Mouse (Mus musculus): ENCODE results near the gene Tle6. TPM values are rescaled to one million over a fixed set of nuclear protein-coding genes. Genes with fewer than 3 reads are reported as not detected.
"Not testable (repeated sequence)": the region's sequence is repeated elsewhere in the genome, so short reads cannot be mapped to it uniquely, and the experiment has no call there.

Tle6 gene
- total RNA-seq (2015; ENCODE audit: low replicate concordance), result 1.7 and 2.7 TPM in 2 replicates
- not detected in 2 replicates for total RNA-seq (2017; ENCODE audit: low replicate concordance)

DNA sequence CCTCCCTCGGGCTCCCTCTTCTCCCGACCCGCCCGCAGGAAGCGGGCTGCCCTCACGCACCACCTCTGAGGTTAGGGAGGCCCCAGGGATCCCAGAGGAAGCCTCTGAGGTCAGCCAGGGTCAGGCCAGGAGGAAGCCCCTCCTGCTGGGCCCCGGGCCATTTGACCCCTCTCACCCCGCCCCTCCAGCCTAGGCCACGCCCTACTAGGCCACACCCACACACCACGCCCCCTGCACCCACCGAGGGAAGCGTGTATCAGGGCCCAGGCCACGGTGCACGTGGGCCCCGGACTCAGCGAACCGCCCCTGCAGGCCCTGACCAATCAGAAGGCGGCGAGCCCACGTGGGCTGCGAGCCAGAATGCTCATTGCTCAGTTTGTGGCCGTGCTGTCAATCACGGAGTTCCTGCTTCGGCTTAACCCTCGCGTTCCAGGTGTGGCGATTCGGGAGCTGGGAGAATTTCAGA is at the start of gene Tle6:
TSS of gene Tle6 (minus strand) at position 336 of the 466 bp plus-strand sequence.
- ATAC-seq (replicated peaks; ENCODE audit: low FRiP score, poor library complexity, severe bottlenecking), result peak; percentile 69

DNA sequence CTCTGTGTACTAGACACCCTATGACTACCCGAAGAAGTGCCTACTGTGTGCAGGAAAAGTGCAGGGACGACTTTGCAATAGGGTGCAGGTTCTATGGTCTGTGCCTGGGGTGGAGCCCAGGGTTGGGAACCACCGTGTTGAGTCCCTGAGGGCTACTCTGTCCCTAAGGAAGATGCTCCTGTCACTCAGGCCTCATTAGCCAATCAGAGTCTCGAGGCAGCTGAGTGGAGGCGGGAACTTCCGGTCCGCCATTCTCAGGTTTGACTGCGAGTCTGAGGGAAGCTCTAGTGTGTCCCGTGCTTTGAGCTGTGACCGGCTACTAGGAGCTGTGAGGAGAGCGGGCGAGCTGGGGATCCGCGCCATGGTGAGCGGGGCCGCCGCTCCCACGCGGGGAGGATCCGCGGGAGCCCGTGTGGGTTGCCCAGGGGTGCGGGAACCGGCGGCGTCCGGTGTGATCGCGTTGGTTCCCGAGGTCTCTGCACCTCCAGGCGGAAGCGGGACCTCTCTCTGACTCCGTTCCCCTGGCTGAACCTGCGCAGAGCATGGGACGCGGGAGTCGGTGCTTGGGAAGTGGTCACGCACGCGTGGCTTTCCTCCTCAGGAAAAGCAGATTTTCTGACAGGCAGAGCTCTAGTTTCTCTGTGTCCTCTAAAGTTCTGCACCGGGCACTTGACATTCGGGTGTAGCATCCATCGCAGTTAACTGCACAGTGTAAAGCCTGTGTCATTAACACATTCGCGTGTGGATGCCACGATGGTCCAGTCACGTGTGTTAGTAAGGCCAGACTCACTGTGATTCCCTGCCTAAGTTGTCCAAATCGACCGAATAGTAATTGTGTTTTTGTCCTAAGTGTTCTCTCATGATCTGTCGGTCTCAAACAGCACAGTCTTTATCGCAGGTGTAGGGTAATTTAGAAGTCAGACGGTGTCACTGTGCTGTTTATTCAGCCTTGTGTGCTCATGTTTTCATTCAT is 48.2 kb upstream of the Tle6 start, which contains the start of gene Gm10778:
TSS of gene Gm10778 (plus strand) at position 257 of the 973 bp plus-strand sequence.
- peak; percentile 99 for ATAC-seq (replicated peaks; ENCODE audit: low FRiP score, poor library complexity, severe bottlenecking)

DNA sequence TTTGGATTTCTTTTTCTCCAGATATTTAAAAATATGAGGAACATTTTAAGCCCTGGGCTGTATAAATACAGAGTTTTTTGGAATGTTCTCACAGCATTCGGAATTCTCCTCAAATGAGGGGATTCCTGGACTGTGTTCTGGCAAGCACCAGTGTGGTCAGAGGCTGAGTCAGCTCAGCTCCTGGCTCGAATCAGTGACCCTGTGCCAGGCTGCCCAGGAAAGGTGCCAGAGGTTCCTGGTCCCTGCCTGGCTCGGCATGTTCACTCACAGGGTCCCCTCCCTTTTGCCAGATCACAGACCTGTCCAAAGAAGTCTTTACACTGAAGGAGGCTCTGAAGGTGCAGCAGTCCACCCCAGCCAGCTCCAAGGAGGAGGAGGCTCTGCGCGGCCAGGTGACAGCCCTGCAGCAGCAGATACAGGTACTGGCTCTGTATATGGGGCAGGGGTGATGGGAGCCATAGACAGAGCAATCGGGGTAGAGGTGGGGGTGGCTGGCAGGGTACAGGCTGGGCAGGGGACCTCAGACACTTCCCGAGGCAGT is 45.2 kb upstream of the Tle6 start:
- no peak for ATAC-seq (replicated peaks; ENCODE audit: low FRiP score, poor library complexity, severe bottlenecking)

DNA sequence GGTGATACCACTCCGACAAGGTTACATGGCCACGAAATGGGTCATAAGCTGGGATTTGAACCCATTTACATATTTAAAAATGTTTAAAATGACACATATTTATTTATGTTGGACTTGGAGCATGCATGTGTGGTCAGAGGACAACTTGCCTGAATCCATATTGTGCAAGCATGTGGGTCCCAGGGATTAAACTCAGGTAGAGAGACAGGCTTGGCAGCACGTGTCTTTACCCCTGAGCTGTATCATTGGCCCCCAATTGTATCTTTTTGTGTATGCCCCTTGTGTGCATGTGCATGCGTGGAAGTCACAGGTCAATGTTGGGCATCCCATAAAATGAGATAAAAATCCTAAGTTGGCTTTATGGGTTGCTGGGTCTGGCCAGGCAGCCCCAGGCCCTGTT is 44.5 kb upstream of the Tle6 start:
- no peak for ATAC-seq (replicated peaks; ENCODE audit: low FRiP score, poor library complexity, severe bottlenecking)

DNA sequence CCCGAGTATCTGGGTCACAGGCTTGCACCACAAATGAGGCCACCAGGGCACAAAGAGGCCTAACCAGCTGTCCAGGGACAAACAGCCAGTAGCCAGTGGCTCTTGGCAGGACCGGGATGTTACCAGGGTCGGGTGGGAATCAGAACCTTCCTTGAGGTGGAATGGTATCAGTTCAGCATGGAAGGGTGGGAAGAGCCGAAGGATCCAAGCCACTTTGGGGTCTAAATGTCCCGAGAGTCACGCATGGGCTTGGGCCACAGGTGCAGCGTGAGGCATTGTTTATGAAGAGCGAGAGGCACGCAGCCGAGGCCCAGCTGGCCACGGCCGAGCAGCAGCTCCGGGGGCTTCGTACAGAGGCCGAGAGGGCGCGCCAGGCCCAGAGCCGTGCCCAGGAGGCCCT is 43.8 kb upstream of the Tle6 start:
- ATAC-seq (replicated peaks; ENCODE audit: low FRiP score, poor library complexity, severe bottlenecking), result no peak

DNA sequence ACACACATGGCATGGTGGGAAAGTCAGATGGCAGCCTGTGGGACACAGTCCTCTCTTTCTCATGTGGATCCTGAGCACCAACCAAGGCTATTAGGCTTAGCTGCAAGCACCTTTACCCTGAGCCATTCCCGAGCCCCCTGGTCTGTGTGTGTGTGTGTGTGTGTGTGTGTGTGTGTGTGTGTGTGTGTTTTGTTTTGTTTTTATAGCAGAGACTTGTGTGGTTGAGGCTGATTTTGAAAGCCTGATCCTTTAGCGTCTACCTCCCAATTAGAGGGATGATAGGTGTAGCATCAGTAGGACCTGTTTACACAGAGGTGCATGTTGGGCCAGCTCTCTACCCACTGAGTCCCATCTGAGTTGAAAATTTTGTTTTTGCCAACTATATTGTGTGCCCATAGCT is 43.3 kb upstream of the Tle6 start:
- ATAC-seq (replicated peaks; ENCODE audit: low FRiP score, poor library complexity, severe bottlenecking), result no peak

DNA sequence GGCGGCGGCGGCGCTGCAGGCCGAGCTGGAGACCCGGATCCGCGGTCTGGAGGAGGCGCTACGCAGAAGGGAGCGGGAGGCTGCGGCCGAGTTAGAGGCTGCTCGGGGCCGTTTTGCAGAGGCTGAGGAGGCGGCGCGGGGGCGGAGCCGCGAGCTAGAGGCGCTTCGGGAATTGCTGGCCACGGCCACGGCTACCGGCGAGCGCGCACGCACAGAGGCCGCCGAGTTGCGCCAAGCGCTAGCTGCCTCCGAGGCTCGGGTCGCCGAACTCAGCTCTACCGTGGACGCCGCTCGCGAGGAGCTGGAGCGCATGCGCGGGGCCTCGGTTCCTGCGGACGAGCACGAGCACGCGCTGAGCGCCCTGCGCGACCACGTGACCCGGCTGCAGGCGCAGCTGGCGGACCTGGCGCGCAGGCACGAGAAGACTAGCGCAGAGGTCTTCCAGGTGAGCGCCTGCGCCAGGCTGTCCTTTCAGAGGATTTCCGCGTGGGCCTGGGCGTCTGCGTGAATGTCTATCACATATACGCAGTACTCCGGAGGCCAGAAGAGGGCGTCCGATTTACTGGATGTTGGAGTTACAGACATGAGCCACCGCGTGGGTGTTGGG is 42.7 kb upstream of the Tle6 start:
- peak; percentile 86 for ATAC-seq (replicated peaks; ENCODE audit: low FRiP score, poor library complexity, severe bottlenecking)

DNA sequence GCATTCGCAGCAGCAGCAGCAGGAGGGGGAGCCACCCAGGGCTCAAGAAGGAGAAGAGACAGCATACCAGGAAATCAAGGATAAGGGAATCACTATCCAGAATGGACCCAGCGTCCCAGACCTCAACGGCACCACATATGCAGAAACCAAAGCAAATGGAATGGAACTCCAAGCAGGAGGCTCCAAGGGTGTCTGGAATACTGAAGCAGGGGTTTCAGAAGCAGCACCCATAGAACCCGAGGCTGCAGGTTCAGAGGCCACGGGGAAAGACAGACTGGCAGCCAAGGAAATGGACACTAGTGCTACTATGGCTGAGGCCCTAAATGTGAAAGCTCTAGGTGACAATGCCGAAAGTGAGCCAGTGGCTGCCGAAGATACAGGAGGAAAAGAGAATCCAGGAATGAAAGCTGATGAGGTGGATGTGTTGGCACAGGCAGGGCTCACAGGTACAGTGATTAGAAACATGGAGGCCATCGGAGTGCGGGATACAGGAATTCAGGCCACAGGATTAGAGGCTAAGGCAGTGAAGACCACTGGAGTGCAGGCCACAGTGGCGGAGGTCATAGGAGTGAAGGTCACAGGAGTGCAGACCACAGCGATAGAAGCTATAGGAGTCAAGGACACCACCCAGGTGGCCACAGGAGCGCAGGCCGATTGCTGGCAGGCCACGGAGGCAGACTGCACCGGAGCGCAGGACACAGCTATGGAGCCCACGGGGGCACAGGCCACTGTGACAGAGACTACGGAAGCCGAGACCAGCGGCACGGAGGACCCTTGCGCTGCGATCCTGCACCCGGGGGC is 42.0 kb upstream of the Tle6 start:
- ATAC-seq (replicated peaks; ENCODE audit: low FRiP score, poor library complexity, severe bottlenecking), result peak; percentile 19

DNA sequence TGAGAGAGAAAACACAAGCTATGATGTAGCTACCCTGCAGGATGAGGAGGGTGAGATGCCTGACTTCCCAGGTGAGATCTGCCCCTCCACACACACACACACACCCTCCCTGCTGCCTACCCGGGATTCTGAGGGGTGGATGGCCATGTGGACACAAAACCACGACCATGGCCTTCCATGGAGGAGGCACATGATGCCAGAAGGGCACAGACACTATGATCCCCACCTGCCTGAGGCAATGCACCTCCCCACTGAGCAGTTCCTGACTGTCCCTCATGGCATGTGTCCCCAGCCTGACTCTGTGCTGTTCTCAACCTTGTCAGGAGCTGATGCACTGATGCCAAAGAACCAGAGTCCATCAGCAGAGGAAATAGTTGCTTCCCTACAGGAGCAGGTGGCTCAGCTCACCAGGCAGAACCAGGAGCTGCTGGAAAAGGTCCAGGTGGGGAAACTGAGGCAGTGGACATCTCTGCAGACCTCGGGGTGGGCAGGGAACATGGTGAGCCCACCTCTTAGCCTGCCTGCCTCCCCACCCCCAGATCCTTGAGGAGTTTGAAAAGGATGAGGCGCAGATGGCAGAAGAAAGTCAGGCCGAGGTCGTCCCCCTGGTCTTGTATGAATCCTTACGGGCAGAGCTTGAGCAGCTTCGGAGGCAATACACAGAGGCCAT is 41.2 kb upstream of the Tle6 start:
- ATAC-seq (replicated peaks; ENCODE audit: low FRiP score, poor library complexity, severe bottlenecking), result no peak

DNA sequence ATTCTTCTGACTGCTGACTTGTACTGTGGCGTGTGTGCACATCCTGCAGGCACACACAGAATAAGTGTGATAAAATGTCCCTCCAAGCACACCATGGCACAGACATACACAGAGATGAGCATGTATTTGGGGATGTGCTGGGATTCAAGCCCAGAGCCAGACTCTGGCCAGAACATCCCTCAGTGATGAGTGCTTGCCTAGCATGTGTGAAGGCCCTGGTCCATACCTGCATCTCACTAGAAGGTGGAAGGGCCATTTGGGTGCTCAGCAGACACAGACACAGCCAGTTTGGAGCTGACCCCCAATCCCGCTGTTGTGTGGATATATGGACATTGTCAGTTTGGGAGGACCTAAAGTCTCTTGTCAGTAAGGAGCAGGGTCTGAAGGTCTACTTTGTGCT is 40.7 kb upstream of the Tle6 start:
- ATAC-seq (replicated peaks; ENCODE audit: low FRiP score, poor library complexity, severe bottlenecking), result no peak

DNA sequence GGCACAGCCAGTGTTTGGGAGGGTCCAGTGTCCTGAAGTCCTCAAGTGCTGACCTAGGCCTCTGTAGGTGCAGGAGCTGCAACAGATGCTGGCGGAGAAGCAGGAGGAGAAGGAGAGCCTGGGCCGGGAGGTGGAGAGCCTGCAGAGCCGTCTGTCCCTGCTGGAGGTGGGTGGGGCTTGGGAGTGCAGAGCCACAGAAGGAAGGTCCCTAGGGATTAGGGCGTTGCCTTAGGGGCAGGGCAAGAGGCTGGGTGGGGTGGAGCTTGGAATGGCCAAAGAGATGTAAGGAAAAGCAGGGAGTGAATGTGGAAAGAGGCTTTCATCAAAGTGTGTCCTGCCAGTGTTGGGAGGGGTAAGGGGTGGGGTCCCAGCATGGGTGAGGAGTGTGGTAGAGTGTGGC is 40.0 kb upstream of the Tle6 start:
- not testable (repeated sequence) for ATAC-seq (replicated peaks; ENCODE audit: low FRiP score, poor library complexity, severe bottlenecking)

DNA sequence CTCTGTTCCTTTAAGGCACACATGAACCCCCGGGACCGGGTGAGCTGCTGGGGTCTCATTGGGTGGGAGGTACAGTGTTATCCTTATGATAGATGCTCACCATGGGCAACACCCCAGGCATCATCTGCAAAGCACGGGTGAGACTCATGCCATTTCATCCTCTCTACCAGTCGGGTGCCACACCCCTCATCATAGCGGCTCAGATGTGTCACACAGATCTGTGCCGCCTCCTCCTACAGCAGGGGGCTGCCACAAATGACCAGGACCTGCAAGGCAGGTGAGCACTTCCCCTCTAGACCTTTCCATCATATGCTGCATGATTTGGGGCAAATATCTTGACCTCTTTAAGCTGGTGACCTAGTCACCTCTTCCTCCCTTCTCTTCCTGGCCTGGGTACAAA is 37.2 kb upstream of the Tle6 start:
- ATAC-seq (replicated peaks; ENCODE audit: low FRiP score, poor library complexity, severe bottlenecking), result no peak

DNA sequence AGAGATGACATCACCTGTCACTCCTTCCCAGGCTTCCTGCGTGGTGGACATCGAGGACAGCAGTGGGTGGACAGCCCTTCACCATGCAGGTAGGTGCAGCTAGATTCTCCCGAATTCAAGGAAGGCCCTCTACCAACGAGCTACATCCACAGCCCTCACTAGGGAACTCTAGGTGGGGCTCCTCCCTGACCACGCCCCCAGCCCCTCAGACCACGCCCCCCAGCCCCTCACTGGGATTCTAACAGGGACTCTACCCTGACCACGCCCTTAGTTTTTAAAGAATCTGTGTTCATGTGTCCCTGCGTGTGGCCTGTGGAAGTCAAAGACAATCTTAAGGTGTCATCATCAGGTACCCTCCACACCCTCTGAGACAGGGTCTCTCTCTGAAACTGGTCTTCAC is 35.5 kb upstream of the Tle6 start:
- ATAC-seq (replicated peaks; ENCODE audit: low FRiP score, poor library complexity, severe bottlenecking), result no peak

DNA sequence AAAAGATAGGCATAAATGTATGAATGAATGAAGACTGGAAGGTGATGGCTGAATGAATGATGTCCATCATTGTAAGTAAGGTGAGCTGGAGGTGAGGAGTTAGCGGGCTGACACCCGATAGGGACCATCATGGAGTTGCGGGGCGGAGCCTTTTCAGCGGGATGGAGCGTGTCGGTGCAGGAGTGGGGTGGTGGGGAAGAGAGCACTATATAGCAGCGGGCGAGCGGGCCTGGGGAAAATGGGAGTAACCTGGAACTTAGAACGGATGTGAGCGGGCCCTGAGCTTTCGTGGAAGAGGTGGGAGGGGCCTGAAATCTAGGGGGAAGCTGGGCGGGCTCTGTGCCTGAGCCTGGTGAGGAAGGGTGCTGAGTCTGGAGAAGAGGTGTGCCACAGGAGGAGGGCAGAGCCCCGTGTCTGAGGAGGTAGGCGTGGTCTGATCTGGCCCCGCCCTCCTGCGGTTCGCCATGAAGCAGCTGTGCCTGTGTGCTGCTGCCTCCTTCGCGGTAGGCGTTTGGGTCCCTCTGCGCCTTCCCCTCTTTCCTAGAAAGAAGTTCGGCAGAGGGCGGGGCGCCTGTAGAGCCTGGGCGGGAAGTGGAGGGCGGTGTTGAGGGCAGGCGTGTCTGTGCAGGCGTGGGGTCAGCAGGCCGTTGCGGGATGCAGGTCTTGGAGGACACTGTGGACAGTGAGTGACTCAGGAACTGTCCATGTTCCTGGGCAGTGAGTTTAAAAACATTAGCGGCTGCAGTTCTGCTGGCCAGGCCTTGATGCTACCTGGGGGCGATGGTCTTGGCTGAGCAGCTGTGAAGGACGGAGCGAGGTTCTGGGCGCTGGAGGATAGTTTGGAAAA is 32.6 kb upstream of the Tle6 start:
- peak; percentile 87 for ATAC-seq (replicated peaks; ENCODE audit: low FRiP score, poor library complexity, severe bottlenecking)

DNA sequence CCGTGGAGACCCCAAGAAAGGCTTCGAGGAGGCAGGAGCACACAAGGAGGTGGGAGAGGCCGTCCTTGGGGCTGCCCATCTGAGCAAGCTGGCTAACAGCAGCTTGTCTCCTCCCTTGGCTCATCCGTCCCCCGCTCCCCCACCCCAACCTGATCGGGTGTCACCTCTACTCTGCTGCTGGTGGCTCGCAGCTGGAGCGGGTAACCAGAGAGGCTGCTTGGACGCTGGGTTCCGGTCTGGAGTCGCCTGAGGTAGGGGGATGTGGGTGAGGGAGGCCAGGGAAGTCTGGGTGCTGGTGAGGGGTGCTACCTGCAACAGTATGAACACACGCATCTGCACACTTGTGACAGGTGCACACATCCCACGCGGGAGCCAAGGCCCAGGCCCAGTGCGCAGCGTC is 27.5 kb upstream of the Tle6 start, which contains the start of gene Ankrd24:
TSS of gene Ankrd24 (plus strand) at position 151 of the 400 bp plus-strand sequence.
- ATAC-seq (replicated peaks; ENCODE audit: low FRiP score, poor library complexity, severe bottlenecking), result no peak

DNA sequence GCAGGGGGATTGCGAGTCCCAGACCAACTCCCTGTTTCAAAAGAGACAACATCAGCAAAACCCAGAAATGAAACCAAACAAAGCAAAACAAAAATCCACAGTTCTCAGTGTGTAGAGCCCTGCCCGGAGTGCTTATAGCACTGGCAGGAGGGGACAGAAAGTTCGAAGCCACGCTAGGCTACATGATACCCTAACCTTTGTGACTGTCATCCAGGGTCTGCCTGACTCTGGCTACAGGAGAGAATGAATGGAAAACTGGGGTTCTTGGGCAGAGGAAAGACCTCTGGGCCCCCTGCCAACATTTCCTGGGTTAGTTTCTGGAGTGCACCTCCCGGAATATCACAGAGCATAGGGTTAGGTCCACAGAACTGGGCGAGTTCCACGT is 27.0 kb upstream of the Tle6 start:
- peak; percentile 33 for ATAC-seq (replicated peaks; ENCODE audit: low FRiP score, poor library complexity, severe bottlenecking)

DNA sequence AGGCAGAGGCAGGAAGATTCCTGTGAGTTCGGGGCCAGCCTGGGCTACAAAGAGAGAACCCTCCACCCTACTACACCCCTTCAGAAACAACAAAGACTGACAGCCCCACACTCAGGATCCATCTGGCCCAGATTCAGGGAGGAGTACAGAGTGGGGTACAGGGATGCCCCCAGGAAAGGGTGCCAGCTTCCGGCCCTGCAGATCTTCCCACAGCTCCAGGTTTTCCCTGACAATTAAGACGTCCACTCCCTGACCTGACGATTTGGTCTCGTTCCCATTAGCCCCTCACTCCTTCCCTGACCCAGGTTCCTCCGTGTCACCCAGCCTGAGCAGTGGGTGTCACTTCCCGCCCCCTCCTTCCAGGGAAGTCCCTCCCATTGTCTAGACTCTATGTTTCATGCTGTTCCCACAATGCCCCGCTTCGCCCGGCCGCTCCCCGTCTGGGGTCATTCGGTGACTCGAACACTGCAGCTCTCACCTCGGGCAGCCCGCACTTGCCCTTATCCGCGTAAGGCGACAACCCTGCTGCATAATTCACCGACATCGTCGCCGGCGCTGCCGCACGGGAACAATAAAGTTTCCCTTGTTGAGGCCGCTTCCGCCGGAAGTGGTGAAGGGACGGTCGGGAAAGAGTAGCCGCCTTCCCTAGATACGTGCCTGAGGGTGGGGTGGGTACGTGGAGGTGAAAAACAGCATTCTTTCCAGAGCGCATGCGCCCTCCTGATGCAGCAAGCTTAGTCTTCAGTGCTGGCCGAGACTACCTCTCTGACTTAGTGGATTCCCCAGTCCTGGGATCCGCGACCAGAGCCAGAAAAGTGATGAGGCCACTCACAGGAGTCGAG is 26.3 kb upstream of the Tle6 start, which contains the start of gene Sirt6:
TSS of gene Sirt6 (minus strand) at position 804 of the 842 bp plus-strand sequence.
- ATAC-seq (replicated peaks; ENCODE audit: low FRiP score, poor library complexity, severe bottlenecking), result peak; percentile 91

Data from erythroblast, adult 5-6 weeks (primary cell).